Mouse (Mus musculus) MEL (cell line): ENCODE measurements at regions not wholly inside any gene's neighbourhood (a gene's known extent, or its start where the extent isn't known, plus 50 kb on each side); places are given as distances from the start of the nearest gene placed in this dataset.

Source experiments
- DNase-seq: peaks from one replicate; pipeline ENCODE4 v3.0.0; 2011; ENCODE audit warnings: low read depth, low spot score
- H3K27ac ChIP-seq: 2 replicates; pipeline ENCODE4 v1.5.1; 2012; ENCODE audit warnings: low read depth, mild to moderate bottlenecking, control low read depth, low read length, moderate library complexity; ENCODE audit not compliant: control insufficient read depth
- H3K27me3 ChIP-seq, 2 experiments: fragments of 150-350 bp in 1 of 2; sonication (generic) in 1 of 2; 2 replicates each; pipeline ENCODE4 v1.6.1; 2012; ENCODE audit warnings: low read length in 2 of 2, mild to moderate bottlenecking in 2 of 2, improper control_type of control experiment in 1 of 2, moderate library complexity in 1 of 2; ENCODE audit not compliant: insufficient read depth in 2 of 2, control insufficient read depth in 1 of 2
- H3K36me3 ChIP-seq, 2 experiments: 2 replicates each; pipeline ENCODE4 v1.6.1; 2012 to 2014; ENCODE audit warnings: low read length in 2 of 2, improper control_type of control experiment in 1 of 2, inconsistent platforms in 1 of 2, mild to moderate bottlenecking in 1 of 2; ENCODE audit not compliant: insufficient read depth in 2 of 2, control insufficient read depth in 1 of 2
- H3K4me1 ChIP-seq, 2 experiments: fragments of 150-350 bp in 1 of 2; sonication (generic) in 1 of 2; 2 replicates each; pipeline ENCODE4 v1.6.1; 2012; ENCODE audit warnings: low read length in 2 of 2, improper control_type of control experiment in 1 of 2, mild to moderate bottlenecking in 1 of 2; ENCODE audit not compliant: insufficient read depth in 2 of 2, control insufficient read depth in 1 of 2
- H3K4me3 ChIP-seq, 2 experiments: fragments of 150-350 bp in 1 of 2; sonication (generic) in 1 of 2; 2 replicates each; pipeline ENCODE4 v1.5.1; 2012; ENCODE audit warnings: low read depth in 2 of 2, low read length in 2 of 2, mild to moderate bottlenecking in 2 of 2, moderate library complexity in 2 of 2, control low read depth in 1 of 2, improper control_type of control experiment in 1 of 2; ENCODE audit not compliant: control insufficient read depth in 1 of 2, insufficient read depth in 1 of 2
- H3K79me2 ChIP-seq: 2 replicates; pipeline ENCODE4 v1.6.1; 2012; ENCODE audit warnings: mild to moderate bottlenecking, low read length, moderate library complexity; ENCODE audit not compliant: control insufficient read depth, poor library complexity, insufficient read depth
- H3K9ac ChIP-seq: 2 replicates; pipeline ENCODE4 v1.6.1; 2012; ENCODE audit warnings: low read depth, mild to moderate bottlenecking, control low read depth, low read length, moderate library complexity; ENCODE audit not compliant: control insufficient read depth, poor library complexity, severe bottlenecking
- H3K9me3 ChIP-seq: fragments of 150-350 bp; sonication (generic); replicated peaks from 2 replicates; pipeline ENCODE4 v1.6.1; 2012; ENCODE audit warnings: mild to moderate bottlenecking, low read length, improper control_type of control experiment, moderate library complexity; ENCODE audit not compliant: insufficient read depth
- BHLHE40 ChIP-seq: IDR thresholded peaks from 2 replicates; pipeline ENCODE4 v1.6.1; 2012; ENCODE audit warnings: low read depth, mild to moderate bottlenecking, inconsistent platforms, low read length, improper control_type of control experiment, borderline replicate concordance
- CHD1 ChIP-seq: IDR thresholded peaks from 2 replicates; pipeline ENCODE4 v1.6.1; 2012; ENCODE audit warnings: low read depth, mild to moderate bottlenecking, inconsistent platforms, low read length, improper control_type of control experiment
- CTCF ChIP-seq, 3 experiments: IDR thresholded peaks in 2 of 3; conservative IDR thresholded peaks in 1 of 3; 2 replicates each; pipeline ENCODE4 v1.5.1; 2011 to 2012; ENCODE audit warnings: low read length in 3 of 3, low read depth in 2 of 3, mild to moderate bottlenecking in 2 of 3, improper control_type of control experiment in 1 of 3, inconsistent platforms in 1 of 3, mixed read lengths in 1 of 3, moderate library complexity in 1 of 3; ENCODE audit not compliant: control insufficient read depth in 1 of 3, insufficient read depth in 1 of 3, poor library complexity in 1 of 3, severe bottlenecking in 1 of 3
- ETS1 ChIP-seq: IDR thresholded peaks from 2 replicates; pipeline ENCODE4 v1.6.1; 2012; ENCODE audit warnings: low read depth, mild to moderate bottlenecking, inconsistent platforms, low read length, improper control_type of control experiment, moderate library complexity
- GABPA ChIP-seq: IDR thresholded peaks from 2 replicates; pipeline ENCODE4 v1.6.1; 2012; ENCODE audit warnings: low read depth, mild to moderate bottlenecking, inconsistent platforms, low read length, improper control_type of control experiment, moderate library complexity
- GATA1 ChIP-seq: IDR thresholded peaks from 2 replicates; pipeline ENCODE4 v1.6.1; 2011; ENCODE audit warnings: low read depth, low read length, improper control_type of control experiment
- JUND ChIP-seq: IDR thresholded peaks from 2 replicates; pipeline ENCODE4 v1.6.1; 2011; ENCODE audit warnings: low read depth, mild to moderate bottlenecking, improper control_type of control experiment, low read length
- MAFK ChIP-seq: IDR thresholded peaks from 2 replicates; pipeline ENCODE4 v1.6.1; 2011; ENCODE audit warnings: low read depth, mild to moderate bottlenecking, low read length, improper control_type of control experiment, borderline replicate concordance
- MAX ChIP-seq: IDR thresholded peaks from 2 replicates; pipeline ENCODE4 v1.6.1; 2011; ENCODE audit warnings: low read length, improper control_type of control experiment
- MAZ ChIP-seq: IDR thresholded peaks from 2 replicates; pipeline ENCODE4 v1.6.1; 2012; ENCODE audit warnings: low read depth, mild to moderate bottlenecking, inconsistent platforms, low read length, improper control_type of control experiment
- MEF2A ChIP-seq: IDR thresholded peaks from 2 replicates; pipeline ENCODE4 v1.6.1; 2014; ENCODE audit warnings: low read depth, mild to moderate bottlenecking, inconsistent platforms, low read length, improper control_type of control experiment; ENCODE audit not compliant: poor library complexity, insufficient replicate concordance, severe bottlenecking; ENCODE audit errors: extremely low read depth
- MXI1 ChIP-seq: IDR thresholded peaks from 2 replicates; pipeline ENCODE4 v1.6.1; 2011; ENCODE audit warnings: mild to moderate bottlenecking, low read depth, low read length, improper control_type of control experiment
- MYB ChIP-seq: IDR thresholded peaks from 2 replicates; pipeline ENCODE4 v1.6.1; 2011; ENCODE audit warnings: mild to moderate bottlenecking, low read depth, low read length, improper control_type of control experiment
- MYC ChIP-seq: IDR thresholded peaks from 2 replicates; pipeline ENCODE4 v1.6.1; 2011; ENCODE audit warnings: low read depth, mild to moderate bottlenecking, low read length, improper control_type of control experiment, moderate library complexity
- NELFE ChIP-seq: IDR thresholded peaks from 2 replicates; pipeline ENCODE4 v1.6.1; 2011; ENCODE audit warnings: low read depth, low read length, improper control_type of control experiment
- NRF1 ChIP-seq: IDR thresholded peaks from 2 replicates; pipeline ENCODE4 v1.6.1; 2014; ENCODE audit warnings: low read depth, mild to moderate bottlenecking, inconsistent platforms, low read length, improper control_type of control experiment, moderate library complexity; ENCODE audit not compliant: poor library complexity, insufficient read depth, severe bottlenecking
- POLR2A ChIP-seq, 2 experiments: IDR thresholded peaks; 2 replicates each; pipeline ENCODE4 v1.6.1; 2011 to 2012; ENCODE audit warnings: low read length in 2 of 2, mild to moderate bottlenecking in 2 of 2, control low read depth in 1 of 2, improper control_type of control experiment in 1 of 2, low read depth in 1 of 2, moderate library complexity in 1 of 2; ENCODE audit not compliant: control insufficient read depth in 1 of 2, insufficient read depth in 1 of 2, poor library complexity in 1 of 2
- RAD21 ChIP-seq: IDR thresholded peaks from 2 replicates; pipeline ENCODE4 v1.6.1; 2011; ENCODE audit warnings: mild to moderate bottlenecking, low read depth, low read length, improper control_type of control experiment
- RCOR1 ChIP-seq: IDR thresholded peaks from 2 replicates; pipeline ENCODE4 v1.6.1; 2012; ENCODE audit warnings: low read depth, mild to moderate bottlenecking, inconsistent platforms, low read length, improper control_type of control experiment
- SIN3A ChIP-seq: IDR thresholded peaks from 2 replicates; pipeline ENCODE4 v1.6.1; 2012; ENCODE audit warnings: low read length, improper control_type of control experiment, inconsistent platforms
- SMC3 ChIP-seq: IDR thresholded peaks from 2 replicates; pipeline ENCODE4 v1.6.1; 2011; ENCODE audit warnings: low read depth, low read length, improper control_type of control experiment
- TAL1 ChIP-seq: IDR thresholded peaks from 2 replicates; pipeline ENCODE4 v1.6.1; 2012; ENCODE audit warnings: mild to moderate bottlenecking, inconsistent platforms, low read length, moderate library complexity, mixed read lengths
- TBP ChIP-seq: IDR thresholded peaks from 2 replicates; pipeline ENCODE4 v1.8.0; 2011; ENCODE audit warnings: low read depth, low read length, improper control_type of control experiment
- TCF12 ChIP-seq: IDR thresholded peaks from 2 replicates; pipeline ENCODE4 v1.6.1; 2014; ENCODE audit warnings: low read depth, mild to moderate bottlenecking, inconsistent platforms, low read length, improper control_type of control experiment, moderate library complexity
- UBTF ChIP-seq: IDR thresholded peaks from 2 replicates; pipeline ENCODE4 v1.6.1; 2012; ENCODE audit warnings: low read depth, mild to moderate bottlenecking, inconsistent platforms, low read length, improper control_type of control experiment, moderate library complexity, borderline replicate concordance; ENCODE audit not compliant: insufficient read depth
- ZC3H11A ChIP-seq: IDR thresholded peaks from 2 replicates; pipeline ENCODE4 v1.6.1; 2012; ENCODE audit warnings: low read depth, mild to moderate bottlenecking, inconsistent platforms, low read length, improper control_type of control experiment
- ZMIZ1 ChIP-seq: IDR thresholded peaks from 2 replicates; pipeline ENCODE4 v1.6.1; 2012; ENCODE audit warnings: low read depth, mild to moderate bottlenecking, inconsistent platforms, low read length, improper control_type of control experiment, moderate library complexity

- no peak for DNase-seq
- Histone ChIP-seq H3K27me3 (no peaks in the 10 kb centered on the region), H3K79me2 (no peaks in the 10 kb centered on the region), H3K9me3 (no peaks in the 10 kb centered on the region), H3K36me3 (no peaks in the 10 kb centered on the region), H3K4me3 (no peak overlapping the region), H3K4me1 (no peaks in the 10 kb centered on the region), H3K27ac (no peak overlapping the region), H3K9ac (no peak overlapping the region)
- TF ChIP-seq JUND (no peak), TAL1 (no peak), RCOR1 (no peak), ETS1 (no peak)
These were observed 488.0 kb upstream of the A1bg start for GRCm38 (mm10) chr15:61410789-61411188.

- no peaks in the 10 kb centered on the region for H3K4me1 ChIP-seq
- H3K27me3 ChIP-seq: no peaks in the 10 kb centered on the region
- no peak for DNase-seq
- no peaks in the 10 kb centered on the region for H3K36me3 ChIP-seq
- TF ChIP-seq NELFE: no peak
- TF ChIP-seq JUND: no peak
- no peak for TF ChIP-seq TAL1
- TF ChIP-seq ETS1: no peak
- TF ChIP-seq ZC3H11A: no peak
- no peak for TF ChIP-seq CHD1
- no peak for TF ChIP-seq POLR2A (IDR thresholded peaks at IDR 0.05; ENCODE audit: control insufficient read depth in 1 of 2, insufficient read depth in 1 of 2, low read depth in 1 of 2, low read length in 2 of 2, poor library complexity in 1 of 2)
- TF ChIP-seq SMC3: no peak
- no peak for TF ChIP-seq NRF1
- no peak for TF ChIP-seq RCOR1
- no peak for TF ChIP-seq MAZ
- H3K79me2 ChIP-seq: no peaks in the 10 kb centered on the region
- H3K27ac ChIP-seq: no peak overlapping the region
- no peak overlapping the region for H3K4me3 ChIP-seq
- no peaks in the 10 kb centered on the region for H3K9me3 ChIP-seq
- no peak overlapping the region for H3K9ac ChIP-seq
These were observed 485.8 kb upstream of the A1bg start for GRCm38 (mm10) chr15:61408621-61409020.

- H3K27ac ChIP-seq: no peak overlapping the region
- DNase-seq: peak; percentile 5
- H3K4me3 ChIP-seq: no peak overlapping the region
- H3K9ac ChIP-seq: no peak overlapping the region
- no peaks in the 10 kb centered on the region for H3K27me3 ChIP-seq
- H3K79me2 ChIP-seq: no peaks in the 10 kb centered on the region
- no peaks in the 10 kb centered on the region for H3K9me3 ChIP-seq
- no peaks in the 10 kb centered on the region for H3K4me1 ChIP-seq
- H3K36me3 ChIP-seq: no peaks in the 10 kb centered on the region
- TF ChIP-seq TBP (no peak), MYC (no peak), MXI1 (no peak), SIN3A (no peak), GABPA (no peak), NRF1 (no peak), BHLHE40 (no peak), JUND (no peak), MAFK (no peak), MAZ (no peak), UBTF (no peak), SMC3 (0 out of 2 replicates have a peak, but pooled peaks have one; percentile 7), ZMIZ1 (no peak), MAX (no peak), CTCF (IDR thresholded peaks at IDR 0.05 in 2 of 3, conservative IDR thresholded peaks at IDR 0.05 in 1 of 3; ENCODE audit: control insufficient read depth in 1 of 3, insufficient read depth in 1 of 3, low read depth in 2 of 3, low read length in 3 of 3, poor library complexity in 1 of 3, severe bottlenecking in 1 of 3) (peak in 1 of 3 experiments; percentile 14; a peak in 1 of 6 replicates), MEF2A (no peak), GATA1 (no peak), NELFE (no peak), TCF12 (no peak), MYB (no peak), RAD21 (peak; percentile 15; the same call in 1 of the 2 replicates)
These were observed 477.9 kb upstream of the A1bg start for GRCm38 (mm10) chr15:61400720-61401119.
